Mouse (Mus musculus) inflammation-experienced regulatory T-cells (primary cell): ENCODE data around the gene Gpr146. TPM values are rescaled to one million over a fixed set of nuclear protein-coding genes. Genes with fewer than 3 reads are reported as not detected.

ENCODE experiments used
- polyA plus RNA-seq, 2 experiments: library from polyadenylated mRNA; unstranded; fragments of 100-300 nt; shearing (Covaris generic); gene quantifications; one replicate each; pipeline ENCODE4 v1.2.1; 2017

Gene Gpr146
- polyA plus RNA-seq: 10 to 100 TPM; 10.7 to 11.7 TPM

DNA sequence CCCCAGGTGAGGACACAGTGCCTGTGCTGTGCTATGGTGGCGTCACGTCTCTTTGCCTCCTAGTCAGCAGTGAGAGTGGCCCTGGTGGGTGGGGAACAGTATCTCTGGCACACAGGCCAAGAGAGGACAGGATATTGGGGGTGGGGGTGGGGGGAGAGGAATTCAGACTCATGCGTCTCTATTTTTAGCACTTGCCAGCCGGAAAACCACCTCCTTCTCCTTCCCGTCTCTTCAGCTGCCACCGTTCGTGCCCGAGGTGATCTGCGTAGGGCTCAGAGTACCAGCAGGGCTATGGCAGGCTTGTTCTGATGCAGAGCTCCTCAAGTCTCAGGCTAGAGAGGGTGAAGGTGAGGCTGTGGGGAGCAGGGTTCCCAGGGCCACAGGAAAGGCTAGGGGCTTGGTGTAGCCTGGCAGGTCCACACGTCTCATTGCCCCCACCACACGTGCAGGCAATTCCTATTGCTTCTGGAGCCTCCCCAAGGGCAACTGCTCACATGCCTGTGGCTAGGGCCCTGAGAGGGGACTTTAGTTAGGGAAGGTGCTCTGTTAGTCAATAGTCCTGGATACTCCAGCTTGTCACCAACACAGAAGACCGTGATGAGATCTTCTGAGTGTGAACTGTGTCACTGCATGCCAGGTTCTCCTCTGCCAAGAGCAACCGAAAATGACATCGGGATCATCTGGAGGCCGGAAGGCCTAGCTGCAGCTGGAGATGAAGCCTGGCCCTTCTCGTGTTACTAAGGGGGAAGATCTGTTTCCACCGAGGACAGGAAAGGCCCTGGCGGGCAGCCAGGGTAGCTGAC, at the start of gene Gpr146:
Gene Gpr146, plus strand, starts transcription at position 230 of the 803 bp plus-strand sequence.

DNA sequence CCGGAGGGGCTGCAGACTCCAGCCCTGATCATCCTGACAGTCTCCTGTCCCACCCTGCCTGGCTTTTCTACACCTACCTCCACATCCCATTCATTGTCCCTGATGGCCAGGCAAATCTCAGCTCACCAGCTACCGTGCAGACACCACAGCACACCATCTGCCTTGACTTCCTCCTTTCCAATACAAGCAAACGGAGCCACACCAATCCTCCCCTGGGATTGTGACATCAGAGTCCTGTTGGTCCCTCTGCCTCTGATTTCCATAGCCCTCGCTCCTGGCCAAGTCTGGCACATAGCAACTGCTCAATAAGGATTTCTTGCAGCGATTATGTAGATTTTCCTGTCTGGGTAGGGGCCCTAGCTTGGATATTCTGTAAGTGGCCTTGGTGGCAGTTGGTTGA, 26.4 kb upstream of the Gpr146 start, which contains the start of gene Cox19:
Gene Cox19, minus strand, starts transcription at position 285 of the 400 bp plus-strand sequence.

DNA sequence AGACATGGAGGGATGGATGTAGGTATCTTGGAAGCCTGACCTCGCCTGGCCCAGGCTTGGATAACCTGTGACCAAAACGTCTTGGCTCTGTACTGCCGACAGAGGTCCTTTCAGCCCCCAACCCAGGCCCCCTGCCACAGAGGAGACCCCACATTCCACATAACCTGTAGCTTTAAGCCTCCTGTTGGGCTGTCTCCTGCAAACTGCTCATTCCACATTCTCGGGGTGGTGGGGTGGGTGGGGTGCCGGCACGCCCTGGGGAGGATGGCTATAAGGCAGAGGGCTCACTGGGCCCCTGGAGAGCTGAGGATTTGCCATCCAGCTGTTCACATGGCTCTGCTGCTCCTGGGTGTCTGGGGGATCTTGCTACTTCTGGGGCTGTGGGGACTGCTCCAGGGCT, 25.2 kb upstream of the Gpr146 start, which contains the start of gene Cyp2w1:
Gene Cyp2w1, plus strand, starts transcription at position 301 of the 400 bp plus-strand sequence.

GRCm38 (mm10) chr5:139404801-139405401, 27.4 kb downstream of the Gpr146 start, which contains the start of gene C130050O18Rik:
TSS of gene C130050O18Rik (plus strand) at chr5:139405280.

DNA sequence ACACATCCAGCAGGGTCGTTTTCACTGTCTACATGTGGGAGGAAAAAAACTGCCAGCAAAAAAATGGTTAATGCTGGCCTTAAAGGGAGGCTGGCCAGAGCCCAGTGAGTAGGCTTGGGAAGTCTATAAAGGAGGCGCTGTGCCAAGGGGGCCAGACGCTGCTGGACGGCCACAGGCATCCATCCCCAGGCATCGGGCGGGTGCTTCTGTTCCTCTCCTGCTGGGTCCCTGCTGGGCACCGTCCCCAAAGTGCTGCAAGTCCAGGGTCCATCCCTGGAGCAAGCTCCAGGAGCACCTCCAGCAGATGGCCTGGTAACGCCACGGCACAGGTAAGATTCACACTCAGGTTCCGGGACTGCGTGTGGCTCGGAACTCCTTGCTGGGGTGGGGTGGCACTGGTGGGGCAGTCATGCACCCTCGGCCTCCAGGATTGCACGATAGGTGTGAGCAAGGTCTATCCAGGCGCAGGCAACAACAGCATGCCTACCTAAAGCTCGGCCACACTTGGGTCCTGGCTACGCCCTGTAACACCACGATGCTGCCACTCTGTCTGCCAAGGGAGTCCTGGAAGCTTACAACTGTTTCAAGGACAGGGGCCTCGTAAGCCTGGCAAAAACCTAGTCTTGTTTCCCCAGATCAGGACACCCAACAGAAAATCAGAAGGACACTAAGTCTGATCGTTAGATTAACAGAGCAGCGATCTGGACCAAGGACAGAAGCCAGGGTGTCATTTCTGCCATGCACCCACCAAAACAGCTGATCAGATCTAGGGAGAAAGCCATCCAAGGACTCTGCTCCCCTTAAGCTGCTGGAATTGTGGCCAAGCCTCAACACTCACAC, 45.7 kb downstream of the Gpr146 start, which contains the start of gene Gper1:
Gene Gper1, plus strand, starts transcription at position 126 of the 840 bp plus-strand sequence.

Other genes with a start within 250 kb of the Gpr146 start
- gene Prkar1b, start 227.7 kb upstream of the Gpr146 start, polyA plus RNA-seq: 1 to 10 TPM in 1 of 2 experiments, under 1 TPM in 1; 0.89 to 4.0 TPM
- gene Dnaaf5, start 227.5 kb upstream of the Gpr146 start, polyA plus RNA-seq: 10 to 100 TPM; 20.3 to 20.6 TPM
- 10 to 100 TPM; 42.7 to 43.8 TPM for gene Sun1, start 177.1 kb upstream of the Gpr146 start, polyA plus RNA-seq
- 100 to 1,000 TPM; 115 to 128 TPM for gene Get4, start 125.4 kb upstream of the Gpr146 start, polyA plus RNA-seq
- gene Adap1, start 52.1 kb upstream of the Gpr146 start, polyA plus RNA-seq: 10 to 100 TPM in 1 of 2 experiments, 1 to 10 TPM in 1; 6.1 to 36.7 TPM
- 10 to 100 TPM; 49.9 to 57.1 TPM for gene Cox19, start 26.3 kb upstream of the Gpr146 start, polyA plus RNA-seq
- not detected for gene Cyp2w1, start 25.1 kb upstream of the Gpr146 start, polyA plus RNA-seq
- gene C130050O18Rik, start 27.6 kb downstream of the Gpr146 start, polyA plus RNA-seq: under 1 TPM; 0.27 to 0.61 TPM
- not detected for gene Gper1, start 45.5 kb downstream of the Gpr146 start, polyA plus RNA-seq
- gene 3110082I17Rik, start 82.8 kb downstream of the Gpr146 start, polyA plus RNA-seq: 1 to 10 TPM; 4.7 to 7.7 TPM
- gene Zfand2a, start 106.9 kb downstream of the Gpr146 start, polyA plus RNA-seq: 10 to 100 TPM; 10.9 to 17.2 TPM
- under 1 TPM; 0.13 to 0.97 TPM for gene Uncx, start 165.8 kb downstream of the Gpr146 start, polyA plus RNA-seq